Mouse (Mus musculus): ENCODE measurements at regions not wholly inside any gene's neighbourhood (a gene's known extent, or its start where the extent isn't known, plus 50 kb on each side); places are given as distances from the start of the nearest gene placed in this dataset.

- WGBS: 74% methylated on average over 3 of the region's 3 CpGs
- no peaks in the 10 kb centered on the region for H3K9me3 ChIP-seq (replicated peaks)
- no peak for DNase-seq (ENCODE audit: low spot score)
- H3K4me1 ChIP-seq: no peaks in the 10 kb centered on the region
- H3K4me3 ChIP-seq: no peak overlapping the region
- peaks cover 84% of the 10 kb centered on the region for H3K27me3 ChIP-seq (ENCODE audit: low read depth, poor library complexity, severe bottlenecking)
- H3K27ac ChIP-seq (replicated peaks): no peak overlapping the region
- H3K36me3 ChIP-seq: no peaks in the 10 kb centered on the region
These were observed 112.3 kb upstream of the Pdha1 start for GRCm38 (mm10) chrX:160250346-160251038.

- Histone ChIP-seq H3K9me3 (replicated peaks) (no peaks in the 10 kb centered on the region), H3K27ac (replicated peaks) (no peak overlapping the region), H3K4me3 (no peak overlapping the region), H3K4me1 (no peaks in the 10 kb centered on the region), H3K27me3 (ENCODE audit: low read depth, poor library complexity, severe bottlenecking) (peaks cover 69% of the 10 kb centered on the region), H3K36me3 (no peaks in the 10 kb centered on the region)
- DNase-seq (ENCODE audit: low spot score): no peak
- WGBS: 92% methylated on average over 3 of the region's 3 CpGs
These were observed 68.2 kb upstream of the Pdha1 start for GRCm38 (mm10) chrX:160206404-160206803.
